Mouse (Mus musculus) 416B (cell line): Measurements from ENCODE around the gene Abcb8.
"Not testable (repeated sequence)": the region's sequence is repeated elsewhere in the genome, so short reads cannot be mapped to it uniquely, and the experiment has no call there.

Experiments
- DNase-seq: peaks from one replicate; pipeline ENCODE4 v3.0.0; 2011; ENCODE audit warnings: low read depth

The Abcb8 gene

GRCm38 (mm10) chr5:24394165-24394894, 867 bp downstream of the Abcb8 start:
- DNase-seq = peak; percentile 100

DNA sequence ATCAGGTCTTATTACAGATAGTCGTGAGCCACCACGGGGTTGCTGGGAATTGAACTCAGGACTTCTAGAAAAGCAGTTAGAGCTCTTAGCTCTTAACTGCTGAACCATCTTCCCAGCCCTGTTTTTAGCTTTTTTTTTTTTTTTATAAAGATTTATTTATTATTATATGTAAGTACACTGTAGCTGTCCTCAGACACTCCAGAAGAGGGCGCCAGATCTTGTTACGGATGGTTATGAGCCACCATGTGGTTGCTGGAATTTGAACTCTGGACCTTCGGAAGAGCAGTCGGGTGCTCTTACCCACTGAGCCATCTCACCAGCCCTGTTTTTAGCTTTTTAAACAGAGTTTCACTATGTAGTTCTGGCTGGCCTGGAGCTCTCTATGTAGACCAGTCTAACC, 2.8 kb downstream of the Abcb8 start:
- not testable (repeated sequence) for DNase-seq

GRCm38 (mm10) chr5:24399686-24400085, 6.2 kb downstream of the Abcb8 start:
- DNase-seq = no peak

DNA sequence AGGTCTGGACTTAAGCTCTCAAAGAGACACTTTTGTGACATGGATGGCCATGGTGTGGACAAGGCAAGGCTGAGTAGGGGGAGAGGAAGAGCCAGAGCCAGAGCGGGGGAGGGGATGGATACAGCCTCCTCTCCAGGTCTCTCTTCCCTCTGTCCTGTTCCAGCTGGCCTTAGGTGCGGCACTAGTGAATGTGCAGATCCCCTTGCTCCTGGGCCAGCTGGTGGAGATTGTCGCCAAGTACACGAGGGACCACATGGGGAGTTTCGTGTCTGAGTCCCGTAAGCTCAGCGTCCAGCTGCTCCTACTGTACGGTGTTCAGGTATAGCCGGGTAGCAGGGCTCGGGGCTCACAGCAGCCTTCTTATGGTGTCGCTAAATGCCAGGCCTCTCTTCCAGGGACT, 6.9 kb downstream of the Abcb8 start:
- DNase-seq = no peak

DNA sequence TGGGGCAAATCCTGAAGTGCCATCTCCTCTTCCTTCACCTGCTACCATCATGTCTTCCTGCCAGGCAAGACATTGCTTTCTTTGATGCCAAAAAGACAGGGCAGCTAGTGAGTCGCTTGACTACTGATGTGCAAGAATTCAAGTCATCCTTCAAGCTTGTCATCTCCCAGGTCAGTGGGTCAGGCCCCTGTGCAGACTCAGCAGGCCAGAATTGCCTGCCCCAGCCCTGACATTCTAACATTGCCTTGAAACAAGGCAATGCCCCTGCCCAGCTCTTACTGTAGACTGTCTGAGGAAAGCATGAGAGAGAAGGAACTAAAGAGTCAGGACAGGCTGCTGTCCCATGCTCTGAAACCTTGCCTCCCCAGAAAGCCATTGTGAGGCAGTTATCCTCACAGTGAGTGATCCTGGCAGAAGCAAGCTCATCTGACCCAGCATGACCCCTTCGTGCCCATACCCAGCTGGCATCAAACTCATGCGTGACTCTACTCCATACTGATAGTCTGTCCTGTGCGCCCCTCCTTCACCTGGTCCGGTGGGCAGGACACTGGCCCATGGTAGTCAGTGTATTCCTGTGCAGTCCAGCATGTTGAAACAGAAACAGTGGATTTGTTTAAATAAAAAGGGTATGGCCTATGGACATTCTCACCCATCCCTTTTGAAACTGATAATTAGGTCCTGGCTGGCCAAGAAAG, 7.6 kb downstream of the Abcb8 start:
- DNase-seq = no peak

DNA sequence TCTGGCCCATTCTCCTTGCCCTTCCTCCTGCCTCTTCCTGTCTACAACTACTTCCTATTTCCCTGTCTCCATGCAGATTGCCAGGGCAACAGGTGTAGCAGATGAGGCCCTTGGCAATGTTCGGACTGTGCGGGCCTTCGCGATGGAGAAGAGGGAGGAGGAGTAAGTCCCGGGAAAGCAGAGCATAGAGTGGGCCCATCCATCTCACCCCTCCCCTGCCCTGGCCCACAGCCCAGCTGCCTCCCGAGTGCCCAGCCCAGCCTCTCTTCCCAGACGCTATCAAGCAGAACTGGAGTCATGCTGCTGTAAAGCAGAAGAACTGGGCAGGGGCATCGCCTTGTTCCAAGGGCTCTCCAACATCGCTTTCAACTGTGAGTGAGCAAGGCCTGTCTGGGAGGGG, 8.5 kb downstream of the Abcb8 start:
- DNase-seq = no peak

DNA sequence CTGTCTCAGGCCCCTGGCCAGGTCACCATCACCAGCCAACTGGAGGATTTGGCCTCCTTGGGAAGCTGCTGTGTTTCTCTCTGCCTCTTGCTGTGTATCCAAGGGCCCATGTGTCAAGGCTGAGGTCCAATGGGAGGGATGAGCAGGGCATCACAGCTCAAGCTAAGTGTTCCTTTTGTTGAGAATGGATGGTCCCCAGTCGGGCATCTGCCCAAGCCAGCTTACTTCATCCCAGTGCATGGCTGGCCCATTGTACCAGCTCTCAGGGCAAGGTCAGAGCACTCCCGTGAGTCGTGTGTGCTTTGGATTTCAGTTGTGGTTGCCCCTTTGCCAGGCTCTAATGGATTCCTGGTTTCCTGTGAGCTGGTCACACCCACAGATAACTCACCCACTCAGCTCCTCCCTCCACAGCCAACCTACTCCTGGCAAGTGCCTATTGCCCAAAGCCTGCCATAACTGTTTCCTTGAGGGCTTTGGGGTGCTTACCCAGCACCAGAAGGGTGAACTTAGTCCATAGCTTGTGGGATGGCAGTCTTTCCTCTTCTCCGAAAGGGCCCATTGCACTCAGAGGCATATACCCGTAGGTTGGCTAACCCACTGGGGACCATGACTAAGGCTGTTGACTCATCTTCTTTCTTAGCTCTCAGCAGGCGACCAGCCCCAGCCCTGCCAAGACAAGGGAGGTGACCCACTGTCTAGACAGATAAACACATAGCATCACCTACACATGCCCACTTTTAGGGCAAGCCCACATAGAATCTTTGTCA, 11.3 kb downstream of the Abcb8 start:
- DNase-seq = peak; percentile 81

DNA sequence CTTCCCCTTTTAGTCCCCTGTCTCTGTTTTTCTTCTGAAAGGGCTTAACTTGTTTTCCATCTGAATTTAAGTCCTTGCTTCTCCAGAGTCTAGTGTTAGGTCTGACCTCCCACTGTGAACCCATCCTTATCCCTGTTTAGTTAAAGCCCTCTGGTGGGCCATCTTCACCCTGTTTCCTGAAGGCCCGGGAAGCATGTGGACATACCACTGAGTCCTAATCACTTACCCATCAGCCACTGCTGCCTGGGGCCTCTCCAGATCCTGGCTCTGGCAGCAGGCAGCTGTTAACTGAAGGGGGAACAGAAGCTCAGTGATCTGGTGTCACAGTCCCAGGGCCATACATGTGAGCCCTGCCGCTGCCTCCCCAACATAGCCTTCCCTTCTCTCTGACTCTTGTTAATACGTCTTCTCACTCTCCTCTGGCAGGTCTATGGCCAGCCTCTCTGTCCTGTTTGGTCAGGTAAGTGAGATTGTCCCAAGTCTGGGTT, 12.0 kb downstream of the Abcb8 start:
- no peak for DNase-seq

DNA sequence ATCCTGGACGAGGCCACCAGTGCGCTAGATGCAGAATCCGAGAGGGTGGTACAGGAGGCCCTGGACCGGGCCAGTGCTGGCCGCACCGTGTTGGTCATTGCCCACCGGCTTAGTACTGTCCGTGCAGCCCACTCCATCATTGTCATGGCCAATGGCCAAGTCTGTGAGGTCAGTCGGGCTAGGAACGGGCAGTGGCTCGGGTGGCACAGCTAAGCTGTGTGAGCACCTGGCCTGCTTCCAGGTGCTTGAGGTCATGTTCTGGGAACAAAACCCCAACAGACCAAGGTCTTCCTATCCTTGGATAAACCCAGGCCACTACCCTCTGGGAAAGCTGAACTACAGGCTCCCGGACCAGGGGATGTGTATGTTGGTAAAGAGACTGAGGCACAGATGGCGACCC, 15.2 kb downstream of the Abcb8 start:
- DNase-seq = no peak

DNA sequence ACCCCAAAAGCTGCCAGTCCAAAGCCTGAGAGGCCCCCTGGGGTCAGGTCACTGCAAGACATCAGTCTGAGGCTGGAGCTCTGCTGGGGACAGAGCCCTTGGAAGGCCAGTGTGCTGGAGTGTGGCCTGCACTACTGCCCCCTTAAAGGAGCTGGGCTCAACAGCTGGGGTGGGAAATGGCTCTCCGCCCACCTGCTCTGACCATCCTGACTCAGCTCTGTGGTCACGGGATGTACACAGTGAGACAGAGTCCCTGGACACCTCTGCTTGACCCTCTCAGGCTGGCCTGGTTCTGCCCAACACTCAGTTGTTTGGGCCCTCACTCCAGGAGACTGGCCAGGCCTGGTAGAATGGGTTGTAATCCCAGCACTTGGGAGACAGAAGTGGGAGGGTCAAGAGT, 16.0 kb downstream of the Abcb8 start:
- DNase-seq = no peak

DNA sequence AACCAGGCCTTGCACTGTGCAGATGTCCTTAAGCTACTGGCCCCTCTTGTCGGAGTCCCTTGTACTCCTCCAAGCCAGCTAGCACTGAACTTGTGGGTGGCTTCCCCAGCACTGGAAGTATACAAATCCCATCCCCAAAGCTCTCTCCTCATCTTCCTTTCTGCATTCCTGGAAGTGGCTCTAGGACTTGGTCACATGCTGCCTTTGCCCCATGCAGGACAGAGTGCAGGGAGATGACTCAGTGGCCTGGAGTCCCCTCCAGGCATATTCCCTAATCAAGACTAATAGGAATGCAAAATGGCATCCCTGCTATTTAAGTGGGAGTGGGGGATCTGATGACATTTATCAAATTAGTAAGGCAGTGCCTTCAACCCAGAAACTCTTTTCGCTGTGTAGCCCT, 18.6 kb downstream of the Abcb8 start:
- DNase-seq = no peak

DNA sequence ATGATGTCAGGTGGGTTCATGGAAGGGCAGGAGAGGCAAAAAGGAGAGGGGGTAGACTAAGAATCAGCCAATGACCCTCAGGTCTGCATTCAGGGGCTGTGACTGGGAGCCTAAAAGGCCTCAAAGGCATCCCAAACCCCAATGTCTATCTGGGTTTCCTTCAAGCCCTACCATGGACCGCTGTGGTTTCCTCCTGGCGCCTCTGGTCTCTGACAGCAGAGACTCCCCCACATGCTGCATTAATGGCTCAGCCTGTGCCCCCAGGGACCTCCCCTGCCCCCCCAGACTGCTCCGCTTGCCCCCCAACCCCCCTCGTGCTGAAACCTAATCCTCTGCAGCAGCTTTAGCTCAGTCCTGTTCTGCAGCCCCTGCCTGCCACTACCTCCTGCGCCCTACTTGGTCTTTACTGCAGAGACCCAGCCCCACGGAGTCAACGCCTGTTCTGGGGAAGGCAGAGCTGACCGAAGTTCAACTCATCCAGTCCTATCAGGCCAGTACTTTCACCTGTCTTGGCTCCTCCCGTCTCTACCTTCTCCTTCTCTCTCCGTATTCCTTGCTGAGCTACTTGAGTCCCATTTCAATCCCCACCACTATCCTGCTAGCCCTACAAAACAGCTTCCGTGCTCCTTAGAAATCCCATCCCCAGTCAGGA, 19.7 kb downstream of the Abcb8 start, which contains the start of gene Asic3:
Gene Asic3 (plus strand): TSS at position 351 of the 652 bp plus-strand sequence.
- DNase-seq = peak; percentile 75

- no peak for DNase-seq
Measured at GRCm38 (mm10) chr5:24413938-24414337, 20.5 kb downstream of the Abcb8 start.

DNA sequence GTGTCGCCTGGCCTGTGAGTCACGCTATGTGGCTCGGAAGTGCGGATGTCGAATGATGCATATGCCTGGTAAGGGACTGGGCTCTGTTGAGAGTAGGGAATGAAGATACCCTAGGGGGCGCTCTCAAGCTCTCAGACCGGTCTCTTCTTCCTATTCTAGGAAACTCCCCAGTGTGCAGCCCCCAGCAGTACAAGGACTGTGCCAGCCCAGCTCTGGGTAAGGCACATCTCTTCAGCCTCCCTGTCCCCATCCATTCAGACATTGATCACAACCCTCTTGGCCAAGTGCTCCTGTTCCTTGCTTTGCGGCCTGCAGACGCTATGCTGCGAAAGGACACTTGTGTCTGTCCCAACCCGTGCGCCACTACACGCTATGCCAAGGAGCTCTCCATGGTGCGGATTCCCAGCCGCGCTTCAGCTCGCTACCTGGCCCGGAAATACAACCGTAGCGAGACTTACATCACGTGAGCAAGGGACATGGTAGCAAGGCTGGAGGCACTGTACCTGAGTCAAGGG, 22.8 kb downstream of the Abcb8 start:
- DNase-seq = peak; percentile 88

DNA sequence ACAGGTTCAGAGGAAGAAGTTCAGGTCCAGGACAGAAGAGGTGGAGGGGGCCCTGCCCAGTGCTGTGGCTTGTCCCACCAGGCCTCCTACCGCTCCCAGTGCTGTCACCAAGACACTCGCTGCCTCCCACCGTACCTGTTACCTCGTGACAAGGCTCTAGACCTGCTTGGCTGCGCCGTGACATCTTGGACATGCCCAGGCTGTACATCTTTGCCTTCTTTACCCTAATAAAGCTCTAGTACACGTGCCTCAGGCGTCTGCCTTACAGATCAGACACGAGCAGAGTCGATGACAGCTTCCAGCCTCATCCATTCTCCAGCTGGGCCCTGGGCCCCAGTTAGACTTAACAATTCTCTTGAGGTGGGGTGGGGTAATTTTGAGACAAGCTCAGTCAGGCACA, 24.1 kb downstream of the Abcb8 start:
- no peak for DNase-seq

- no peak for DNase-seq
Measured at GRCm38 (mm10) chr5:24420381-24420780, 26.9 kb downstream of the Abcb8 start.

DNA sequence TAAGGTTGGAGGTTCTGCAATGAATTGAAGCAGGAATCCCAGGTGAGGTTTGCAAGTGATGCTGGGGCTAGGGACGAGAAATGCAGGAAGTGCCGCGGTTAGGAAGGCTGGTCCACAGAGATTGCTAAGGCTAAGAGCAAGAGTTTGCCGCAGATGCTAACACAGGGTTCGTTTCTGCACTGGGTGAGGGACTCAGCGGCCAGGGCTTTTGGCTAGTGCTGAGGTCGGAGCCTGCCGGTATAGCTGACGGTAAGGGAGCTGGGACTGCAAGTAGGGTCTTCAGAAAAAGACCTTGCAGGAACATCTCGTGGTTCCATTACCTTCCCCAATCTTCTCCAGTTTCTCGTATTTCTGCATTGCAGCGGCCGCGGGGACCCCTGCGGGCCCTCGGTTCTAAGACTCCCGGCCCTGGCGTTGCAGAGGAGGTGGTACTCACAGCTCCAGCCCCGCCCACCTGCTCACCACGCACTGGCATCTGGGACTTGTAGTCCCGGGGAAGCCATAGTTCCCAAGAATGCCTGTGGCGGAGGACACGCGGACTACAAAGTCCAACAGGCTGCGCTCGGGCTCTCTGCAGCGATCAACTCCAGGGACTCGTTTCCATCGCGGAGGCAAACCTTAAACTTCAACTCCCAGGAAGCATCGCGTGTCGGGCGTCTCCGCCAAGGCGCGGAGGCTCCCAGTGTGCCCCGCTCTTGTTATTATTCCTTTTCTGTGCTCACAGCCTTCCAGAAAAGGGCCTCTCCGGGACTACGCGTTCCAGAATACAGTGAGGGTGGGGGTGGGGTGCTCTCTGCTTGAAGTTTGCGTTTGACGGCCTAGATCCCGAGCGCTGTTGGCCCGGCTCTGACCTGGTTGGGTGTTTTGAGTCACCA, 29.9 kb downstream of the Abcb8 start, which contains the start of the genes Cdk5 and Slc4a2:
Gene Cdk5 (minus strand): TSS at position 402 of the 875 bp plus-strand sequence.
Gene Slc4a2 (plus strand): TSS at position 709 of the 875 bp plus-strand sequence.
- DNase-seq = peak; percentile 99

- DNase-seq = peak; percentile 63
Measured at GRCm38 (mm10) chr5:24424004-24424781, 30.7 kb downstream of the Abcb8 start.

DNA sequence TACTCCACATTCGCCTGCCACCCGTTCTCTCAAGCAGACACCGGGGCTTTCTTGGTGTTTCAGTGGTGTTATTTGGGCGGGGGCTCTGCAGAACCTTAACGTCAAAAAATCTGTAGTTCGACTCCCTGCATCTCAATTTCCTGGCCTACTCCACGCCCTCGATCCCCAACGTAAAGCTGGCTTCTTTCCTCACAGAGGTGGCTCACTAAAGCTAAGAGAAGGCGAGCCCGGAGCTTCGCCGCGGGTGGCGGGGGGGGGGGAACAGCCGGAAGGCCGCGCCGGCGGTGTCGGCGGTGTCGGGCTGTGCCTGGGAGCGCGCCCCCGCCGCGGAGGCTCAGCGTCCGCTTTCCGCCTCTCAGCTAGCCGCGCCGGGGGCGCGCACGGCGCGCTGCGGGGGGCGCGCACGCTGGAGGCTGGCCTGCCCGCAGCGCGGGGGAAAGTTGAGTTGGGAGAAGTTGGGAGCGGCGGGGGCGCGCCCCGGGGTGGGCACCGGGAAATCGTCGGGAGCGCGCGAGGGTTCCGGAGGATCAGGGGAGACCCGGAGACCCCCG, 31.5 kb downstream of the Abcb8 start:
- DNase-seq = peak; percentile 72
